Mouse (Mus musculus) left cerebral cortex, postnatal 10 days (tissue): ENCODE measurements at regions not wholly inside any gene's neighbourhood (a gene's known extent, or its start where the extent isn't known, plus 50 kb on each side); places are given as distances from the start of the nearest gene placed in this dataset.
"Not testable (repeated sequence)": the region's sequence is repeated elsewhere in the genome, so short reads cannot be mapped to it uniquely, and the experiment has no call there.

Source experiments
- DNase-seq, 2 experiments: peaks; one replicate each; pipeline ENCODE4 v3.0.0; 2021 to 2022; ENCODE audit warnings: low spot score in 2 of 2, mixed read lengths in 1 of 2; ENCODE audit errors: extremely low spot score in 1 of 2
- intact Hi-C: fragments of 180-260 bp; cut with DNase I; formaldehyde crosslinking; loops from one replicate; pipeline ENCODE4 v1.15.1; 2025

DNA sequence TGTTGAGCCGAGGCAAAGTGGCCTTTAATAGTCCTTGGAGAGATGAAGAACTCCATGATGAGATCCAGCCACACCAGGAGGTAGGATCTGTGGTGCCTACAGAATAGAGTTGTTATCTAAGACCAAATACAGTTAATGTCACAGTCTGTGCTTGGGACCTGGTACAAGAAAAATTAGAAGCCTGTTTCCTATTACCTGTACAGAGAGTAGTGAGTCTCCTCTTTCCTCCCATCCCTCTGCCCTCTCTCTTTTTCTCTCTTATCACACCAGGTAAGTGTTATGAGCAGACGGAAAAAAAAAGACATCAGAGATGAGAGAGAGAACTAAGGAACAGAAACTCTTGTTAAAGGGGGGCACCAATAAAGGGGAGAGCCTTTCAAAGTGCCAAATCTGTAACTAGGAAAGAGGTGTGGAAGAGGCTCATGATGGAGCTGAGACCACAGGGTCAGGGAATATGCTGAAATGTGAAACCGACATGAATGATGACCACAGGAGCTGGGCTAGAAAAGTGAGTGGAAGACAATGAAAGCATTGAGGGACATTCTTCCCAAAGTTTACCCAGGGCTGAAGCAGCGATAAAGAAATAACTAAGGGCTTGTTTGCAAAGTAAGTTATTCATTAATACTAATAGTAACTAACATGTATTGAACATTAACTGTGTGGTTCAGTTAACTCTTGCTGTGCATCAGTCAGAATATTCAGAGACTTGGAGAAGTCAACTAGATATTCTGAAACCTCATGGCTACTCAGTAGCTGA is 440.9 kb downstream of the Tns1 start:
- intact Hi-C loops: no loop called here
- DNase-seq: no peak

DNA sequence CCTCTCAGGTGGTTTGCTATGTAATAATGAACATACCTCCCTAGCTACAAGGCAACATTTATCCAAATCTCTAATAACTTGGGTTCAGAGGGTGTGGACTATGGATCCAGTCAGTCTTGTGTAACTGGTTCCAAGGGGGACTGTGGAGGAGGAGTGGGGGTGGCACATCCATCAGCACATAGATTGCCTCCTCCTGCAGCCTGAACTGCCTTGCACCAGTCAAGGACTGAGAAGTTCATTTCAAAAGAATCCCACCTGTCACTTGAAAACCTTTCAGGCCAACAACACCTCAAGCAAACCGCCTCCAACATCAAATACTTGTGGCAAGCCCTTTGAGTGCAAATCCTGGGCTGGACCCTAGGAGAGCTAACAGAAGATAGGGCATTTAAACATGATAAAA is 442.6 kb downstream of the Tns1 start:
- intact Hi-C loops: no loop called here
- DNase-seq: no peak

DNA sequence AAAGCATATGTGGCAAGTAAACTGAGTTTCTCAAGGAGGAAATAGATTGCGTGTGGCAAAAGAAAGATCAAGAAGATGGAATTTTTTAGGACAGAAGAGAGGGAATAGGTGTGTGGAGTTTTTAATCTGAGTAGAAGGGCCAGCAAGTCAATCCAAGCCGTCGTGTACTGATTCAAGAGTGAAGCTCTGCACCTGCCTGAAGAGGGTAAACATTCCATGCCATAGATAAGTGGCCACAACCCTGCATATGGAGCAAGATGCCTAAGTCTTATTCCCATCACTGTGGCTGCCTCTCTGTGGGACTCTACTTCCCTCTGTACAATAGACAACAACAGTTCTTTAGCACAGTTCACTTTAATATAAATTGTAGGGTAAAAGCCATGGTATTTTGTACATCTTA is 443.4 kb downstream of the Tns1 start:
- intact Hi-C loops: no loop called here
- no peak for DNase-seq

DNA sequence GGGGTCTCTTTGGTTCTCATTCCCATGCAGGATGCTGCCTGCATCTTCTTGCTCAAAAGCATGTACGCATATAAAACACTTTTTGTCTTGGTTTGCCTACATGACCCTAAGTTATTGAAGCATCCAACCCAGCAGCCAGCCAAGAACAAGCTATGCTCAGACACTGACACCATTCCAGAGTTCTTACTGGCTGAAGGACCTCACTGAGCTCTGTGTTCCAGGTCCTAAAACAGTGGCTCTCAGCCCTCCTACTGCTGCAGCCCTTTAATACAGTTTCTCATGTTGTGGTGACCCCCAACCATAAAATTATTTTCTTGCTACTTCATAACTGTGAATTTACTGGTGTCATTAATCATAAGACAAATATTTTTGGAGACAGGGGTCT is 450.4 kb downstream of the Tns1 start:
- no peak for DNase-seq
- intact Hi-C loops: no loop called here

GRCm38 (mm10) chr1:73673191-73673850 is 450.9 kb downstream of the Tns1 start:
- intact Hi-C loops: no loop called here
- DNase-seq: no peak

DNA sequence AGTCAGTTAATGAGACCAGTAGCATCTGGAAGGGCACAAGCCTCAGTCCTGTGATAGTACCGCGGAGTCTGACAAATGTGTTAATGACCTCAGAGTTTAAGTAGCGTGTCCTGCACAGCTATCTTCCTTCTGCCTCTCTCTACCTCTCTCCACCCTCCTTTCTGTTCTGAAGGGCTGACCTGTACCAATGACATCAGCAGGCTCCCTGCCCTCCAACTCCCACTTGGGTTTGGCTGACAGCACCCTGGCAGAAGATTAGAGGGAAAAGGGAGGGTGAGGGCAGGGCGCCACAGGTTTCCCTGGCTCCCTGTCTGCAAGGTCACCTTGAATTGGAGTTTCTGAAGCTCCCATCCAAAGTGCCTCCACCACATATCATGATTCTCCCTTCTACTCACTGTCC is 452.0 kb downstream of the Tns1 start:
- no peak for DNase-seq
- intact Hi-C loops: no loop called here

DNA sequence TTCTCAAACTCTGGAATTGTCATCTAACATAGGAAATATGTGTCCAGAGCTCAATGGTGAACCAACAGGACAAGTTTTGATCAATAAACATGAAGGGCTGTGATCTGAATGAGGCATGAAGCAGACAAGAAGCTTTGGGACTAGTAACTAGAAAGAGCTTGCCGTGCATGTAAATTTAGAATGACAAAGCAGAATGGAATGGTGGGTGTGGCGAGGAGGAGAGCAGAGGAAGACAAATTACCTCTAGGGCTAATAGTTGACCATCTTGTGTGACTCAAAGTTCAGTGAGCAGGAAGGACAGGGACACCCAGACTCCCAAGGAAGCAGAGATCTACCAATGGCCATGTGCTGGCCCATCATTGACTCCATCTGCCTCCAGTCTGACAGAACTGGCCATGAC is 455.6 kb downstream of the Tns1 start:
- DNase-seq: no peak
- intact Hi-C loops: no loop called here

GRCm38 (mm10) chr1:73663546-73663945 is 460.7 kb downstream of the Tns1 start:
- intact Hi-C loops: no loop called here
- no peak for DNase-seq

- intact Hi-C loops: no loop called here
- peak in 1 of 2 experiments; percentile 30 for DNase-seq
Observed at GRCm38 (mm10) chr1:73645011-73645410, 479.2 kb downstream of the Tns1 start.

- intact Hi-C loops: no loop called here
- no peak for DNase-seq
Observed at GRCm38 (mm10) chr1:73644394-73644793, 479.9 kb downstream of the Tns1 start.

DNA sequence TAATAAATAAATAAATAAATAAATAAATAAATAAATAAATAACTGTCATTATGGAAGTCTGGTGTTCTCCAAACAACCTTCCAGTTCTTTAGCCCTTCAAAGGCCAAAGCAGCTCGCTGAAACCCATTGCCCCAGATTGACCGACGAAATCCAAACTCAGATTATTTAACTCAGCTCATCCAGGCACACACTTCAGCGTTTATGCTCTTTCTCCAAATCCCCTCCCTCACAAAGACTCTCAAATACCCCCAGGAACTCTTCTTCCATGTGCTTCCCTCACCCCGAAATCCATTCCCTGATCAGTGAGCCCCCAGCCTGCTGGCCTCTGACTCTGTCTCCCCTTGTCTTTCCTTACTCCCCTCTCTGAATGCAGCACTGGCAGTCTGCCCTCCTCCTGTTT is 480.8 kb downstream of the Tns1 start:
- no peak for DNase-seq
- intact Hi-C loops: no loop called here

DNA sequence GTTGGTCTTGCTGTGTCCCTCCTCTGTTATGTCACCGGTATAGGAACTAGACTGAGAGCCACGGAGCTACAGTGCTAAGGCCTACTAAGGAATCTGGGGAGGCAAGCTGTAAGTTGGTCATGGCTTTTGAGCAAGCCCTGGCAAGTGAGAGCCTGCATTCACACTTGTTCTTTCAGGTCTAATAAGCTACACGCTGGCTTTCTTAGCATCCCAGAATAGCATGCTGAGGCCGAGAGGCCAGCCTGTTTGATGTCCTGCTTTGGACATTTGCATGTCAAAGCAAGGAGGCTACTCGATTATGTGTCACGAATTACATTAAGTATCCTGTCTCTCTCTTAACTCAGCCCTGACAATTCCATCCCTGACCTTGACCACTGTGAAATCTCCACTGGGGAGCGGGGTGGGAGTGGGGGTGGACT is 481.5 kb downstream of the Tns1 start:
- intact Hi-C loops: no loop called here
- DNase-seq: no peak

- intact Hi-C loops: no loop called here
- no peak for DNase-seq
Observed at GRCm38 (mm10) chr1:73641456-73641855, 482.8 kb downstream of the Tns1 start.

DNA sequence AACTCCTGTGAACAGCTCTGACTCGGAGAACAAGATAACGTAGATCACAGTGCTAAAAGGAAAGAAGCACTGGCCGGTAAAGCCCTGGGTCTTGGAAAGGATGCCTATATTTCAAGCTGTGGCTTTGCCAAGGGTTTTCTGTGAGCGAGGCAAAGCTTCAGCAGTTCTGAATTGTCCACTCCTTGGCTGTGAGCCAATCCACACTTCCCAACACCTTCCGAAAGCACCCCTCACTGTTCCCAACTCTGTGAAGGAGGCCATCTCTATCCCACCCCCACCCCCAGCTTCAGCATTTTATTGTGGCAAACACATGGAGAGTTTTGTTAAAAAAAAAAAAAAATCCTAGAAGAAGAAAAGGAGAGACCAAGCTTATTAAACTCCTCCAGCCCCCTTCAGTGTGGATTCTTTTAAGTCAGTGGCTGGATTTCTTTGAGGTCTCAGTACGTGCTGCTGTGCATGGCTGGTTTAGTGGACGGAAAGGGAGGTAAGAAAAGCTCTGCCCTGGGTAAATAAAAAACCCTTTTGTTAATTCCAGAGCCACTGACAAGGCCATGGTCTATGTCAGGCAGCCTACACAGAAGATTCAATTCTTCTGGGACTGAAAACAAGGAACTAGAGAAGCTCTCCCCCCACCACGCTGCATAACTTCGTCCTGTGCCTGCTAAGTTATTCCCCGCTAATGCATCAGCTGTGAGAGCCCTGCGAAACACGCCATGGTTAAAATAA is 483.4 kb downstream of the Tns1 start:
- DNase-seq: no peak
- intact Hi-C loops: no loop called here

DNA sequence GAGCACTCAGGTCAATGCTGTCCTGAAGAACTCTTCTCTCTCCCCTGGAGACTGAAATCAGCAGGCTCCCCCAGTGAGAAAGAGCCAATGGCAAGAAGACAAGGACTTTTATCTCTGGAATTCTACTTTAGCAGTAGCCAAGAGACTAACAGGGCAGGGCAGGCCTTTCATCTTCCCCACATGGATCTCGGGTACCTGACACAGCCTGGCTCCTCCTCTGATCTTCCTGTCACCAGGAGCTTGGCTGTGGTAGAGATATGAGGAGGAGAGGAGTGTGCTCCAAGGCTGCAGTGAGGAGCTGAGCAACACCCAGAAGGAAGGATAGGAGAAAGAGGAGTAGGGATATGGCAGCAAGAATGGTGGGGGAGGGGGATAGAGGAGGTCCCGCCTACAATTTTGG is 488.5 kb downstream of the Tns1 start:
- no peak for DNase-seq
- intact Hi-C loops: no loop called here

DNA sequence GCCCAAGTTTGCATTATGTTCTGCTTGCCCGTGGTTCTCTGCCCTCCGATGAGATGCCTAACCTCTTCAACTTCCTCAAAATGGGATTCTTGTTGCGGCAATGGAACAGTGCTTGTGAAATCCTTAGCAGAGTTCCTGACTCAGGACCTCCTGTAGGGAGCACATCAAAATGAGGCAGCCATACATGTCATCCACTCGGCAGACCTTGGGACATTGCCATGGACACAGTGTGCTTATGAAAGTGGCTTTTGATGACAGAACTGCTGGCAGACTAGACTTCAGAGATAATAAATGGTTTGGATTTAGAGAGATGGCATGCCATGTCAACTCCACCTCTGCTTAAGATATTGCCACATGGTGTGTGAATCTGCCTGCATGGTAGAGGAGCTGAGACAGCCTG is 489.4 kb downstream of the Tns1 start:
- intact Hi-C loops: no loop called here
- DNase-seq: no peak

GRCm38 (mm10) chr1:73633071-73633470 is 491.2 kb downstream of the Tns1 start:
- intact Hi-C loops: no loop called here
- DNase-seq: no peak

DNA sequence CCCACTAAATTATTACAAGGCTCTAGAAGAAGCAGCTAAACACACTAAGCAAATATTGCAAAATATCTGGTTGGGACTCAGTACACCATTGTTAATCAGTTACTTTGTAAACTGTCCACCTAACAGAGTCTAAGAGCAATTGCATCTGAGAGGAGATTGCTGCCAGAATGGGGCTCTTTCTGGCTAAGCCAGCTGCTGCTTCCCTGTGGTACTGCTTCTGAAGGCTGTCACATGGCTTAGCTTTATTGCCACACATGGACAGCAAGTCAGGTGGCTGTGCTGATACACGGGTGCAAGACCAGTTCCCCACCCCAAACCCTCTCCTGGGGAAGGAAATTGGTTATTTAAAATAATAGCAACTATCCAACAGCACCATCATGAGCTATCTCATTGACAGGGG is 493.9 kb downstream of the Tns1 start:
- intact Hi-C loops: no loop called here
- no peak for DNase-seq

DNA sequence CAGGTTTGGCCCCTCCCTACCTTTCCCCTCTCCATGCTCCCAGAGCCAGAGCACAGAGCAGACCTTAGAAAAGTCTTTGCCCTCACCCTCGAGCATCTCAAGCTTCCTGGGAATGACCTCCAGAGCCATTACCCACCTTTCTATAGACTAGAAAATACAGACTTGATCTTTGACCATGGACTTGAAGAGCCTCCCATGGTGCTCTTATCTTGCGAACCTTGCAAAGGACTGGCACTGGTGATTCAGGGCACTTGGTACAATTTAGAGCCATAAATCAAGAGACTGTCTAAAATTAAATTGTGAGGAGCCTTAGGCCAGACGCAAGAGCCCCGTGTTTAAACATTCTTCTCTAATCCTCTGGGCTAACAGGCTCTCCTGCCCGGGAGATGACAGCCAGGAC is 498.9 kb downstream of the Tns1 start:
- no peak for DNase-seq
- intact Hi-C loops: no loop called here

DNA sequence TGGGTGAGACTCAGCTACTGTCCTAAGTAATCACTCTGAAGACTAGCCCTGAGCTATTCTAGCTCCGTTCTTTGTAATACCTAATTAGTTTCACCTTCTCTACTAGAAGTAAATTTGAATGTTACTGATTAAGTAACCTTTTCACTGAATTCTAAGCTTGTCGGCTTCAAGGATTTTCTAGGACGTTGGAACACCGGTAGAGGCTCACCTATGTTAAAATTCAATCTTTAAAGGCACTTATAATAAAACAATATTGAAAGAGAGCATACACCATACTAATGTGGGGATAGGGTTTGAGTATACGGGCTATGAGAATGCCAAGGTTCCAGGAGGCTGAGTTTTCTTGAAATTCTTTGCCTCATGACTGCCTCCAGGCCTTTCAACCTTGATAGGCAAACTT is 503.1 kb downstream of the Tns1 start:
- DNase-seq, intact Hi-C loops: not testable (repeated sequence)
